Mouse (Mus musculus): ENCODE measurements around the gene Fbxo17.

Gene Fbxo17

DNA sequence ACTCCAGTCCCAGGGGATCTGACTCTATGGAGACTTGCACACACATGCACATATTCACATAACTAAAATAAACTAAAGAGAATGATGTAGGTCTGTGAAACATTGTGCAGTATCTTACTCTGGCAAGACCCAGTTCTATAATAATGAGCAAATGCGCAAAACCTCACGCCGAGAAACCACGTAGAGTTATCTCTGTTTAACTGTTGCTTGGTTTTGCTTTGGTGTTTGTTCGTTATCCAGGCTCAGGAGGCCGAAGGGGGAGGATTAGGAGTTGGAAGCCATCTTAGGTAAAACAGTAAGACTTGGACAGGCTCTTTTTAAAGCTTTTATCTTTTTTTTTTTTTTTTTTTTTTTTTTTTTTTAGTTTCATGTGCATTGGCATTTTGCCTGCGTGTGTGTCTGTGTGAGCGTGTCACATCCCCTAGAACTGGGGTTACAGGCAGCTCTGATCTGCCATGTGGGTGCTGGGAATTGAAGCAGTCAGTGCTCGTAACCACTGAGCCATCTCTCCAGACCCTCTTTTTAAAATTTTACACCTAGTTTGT is 52.9 kb downstream of the Fbxo17 start:
- no peak for DNase-seq

DNA sequence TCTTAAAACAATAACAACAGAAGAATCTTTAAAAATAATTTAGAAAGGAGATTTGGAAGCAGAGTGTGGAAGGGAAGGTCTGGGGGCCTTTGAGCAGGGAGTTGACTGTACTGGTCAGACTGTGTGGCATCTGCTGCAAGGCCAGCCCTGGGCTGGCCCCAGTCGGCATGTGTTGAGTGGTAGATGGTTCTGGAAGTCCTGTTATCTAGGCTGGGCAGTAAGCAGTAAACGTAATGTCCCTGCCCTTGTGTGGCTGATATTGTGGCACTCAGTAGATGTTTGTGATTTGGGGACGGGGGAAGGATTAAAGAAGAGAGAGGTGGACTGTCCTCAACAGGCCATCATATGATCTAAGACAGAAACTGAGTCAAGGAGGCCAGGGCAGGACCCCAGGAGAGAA is 53.7 kb downstream of the Fbxo17 start:
- DNase-seq = no peak

DNA sequence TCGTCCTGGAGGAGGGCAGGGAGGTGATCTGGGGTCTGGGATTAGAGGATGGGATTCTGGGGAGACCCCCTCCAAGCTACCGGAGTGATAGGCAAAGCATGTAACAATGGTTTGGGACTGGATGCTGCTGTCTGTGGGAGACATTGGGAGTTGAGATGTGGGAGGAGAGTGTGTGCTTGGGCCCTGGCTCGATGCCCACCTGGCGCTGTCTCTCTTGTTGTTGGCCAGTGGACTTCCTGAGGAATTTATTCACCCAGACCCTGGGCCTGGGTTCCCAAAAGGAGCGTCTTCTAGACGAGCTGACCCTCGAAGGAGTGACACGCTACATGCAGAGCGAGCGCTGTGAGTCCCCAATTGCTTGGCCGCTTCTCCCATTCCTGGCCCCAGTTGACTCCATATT is 55.3 kb downstream of the Fbxo17 start:
- DNase-seq = no peak

DNA sequence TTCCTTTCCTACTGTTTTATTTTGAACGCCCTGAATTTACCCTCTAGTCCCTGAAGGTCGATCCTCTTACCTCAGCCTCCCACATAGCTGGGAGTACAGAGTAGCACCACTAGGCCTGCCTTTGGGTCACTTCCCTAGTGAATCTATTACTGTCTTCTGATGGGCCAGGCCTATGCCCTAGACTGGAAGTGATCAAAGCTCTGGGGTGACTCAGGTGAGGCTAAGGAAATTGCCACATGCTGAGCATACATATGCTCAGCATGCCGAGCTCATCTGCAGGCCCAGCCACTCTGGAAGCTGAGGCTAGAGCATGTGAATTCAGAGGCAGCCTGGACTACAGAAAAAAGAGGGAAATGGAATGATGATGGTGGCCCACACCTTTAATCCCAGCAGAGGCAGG is 56.6 kb downstream of the Fbxo17 start:
- DNase-seq = no peak

DNA sequence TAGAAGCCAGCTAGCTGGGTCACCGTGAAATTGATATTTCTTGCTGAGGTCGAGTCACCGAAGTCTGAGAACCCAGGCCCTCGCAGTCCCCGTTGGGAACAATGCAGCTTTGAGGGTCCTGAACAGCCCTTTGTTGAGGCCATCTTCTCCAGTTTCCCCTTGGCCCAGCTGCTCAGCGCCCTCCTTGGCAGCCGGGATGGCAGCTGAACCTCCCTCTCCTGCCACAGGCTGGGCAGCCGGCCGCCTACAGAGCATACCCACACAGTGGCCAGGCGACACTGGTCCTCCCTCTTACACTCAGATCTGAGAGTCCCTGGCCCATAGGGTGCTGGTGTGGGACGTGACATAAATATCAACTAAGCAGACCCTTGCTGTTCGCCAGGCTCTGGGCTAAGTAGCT is 57.6 kb downstream of the Fbxo17 start:
- no peak for DNase-seq

DNA sequence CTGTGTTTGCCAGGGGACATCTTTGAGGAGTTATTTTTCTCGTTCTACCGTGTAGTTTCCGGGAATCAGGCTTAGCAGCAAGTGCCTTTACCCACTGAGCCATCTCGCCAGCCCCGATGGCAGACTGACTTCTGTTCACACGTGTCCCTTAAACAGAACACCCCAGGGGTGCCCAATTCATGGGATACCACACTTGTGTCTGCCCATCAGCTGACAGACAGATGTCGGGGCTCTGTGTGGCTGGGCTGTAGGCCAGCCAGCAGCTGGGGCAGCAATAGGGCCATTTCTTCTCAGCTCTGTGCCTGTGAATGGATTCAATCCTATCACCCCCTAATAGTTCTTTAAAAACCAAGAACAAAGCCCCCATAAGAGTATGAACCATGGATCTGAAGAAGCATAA is 58.5 kb downstream of the Fbxo17 start:
- no peak for DNase-seq

DNA sequence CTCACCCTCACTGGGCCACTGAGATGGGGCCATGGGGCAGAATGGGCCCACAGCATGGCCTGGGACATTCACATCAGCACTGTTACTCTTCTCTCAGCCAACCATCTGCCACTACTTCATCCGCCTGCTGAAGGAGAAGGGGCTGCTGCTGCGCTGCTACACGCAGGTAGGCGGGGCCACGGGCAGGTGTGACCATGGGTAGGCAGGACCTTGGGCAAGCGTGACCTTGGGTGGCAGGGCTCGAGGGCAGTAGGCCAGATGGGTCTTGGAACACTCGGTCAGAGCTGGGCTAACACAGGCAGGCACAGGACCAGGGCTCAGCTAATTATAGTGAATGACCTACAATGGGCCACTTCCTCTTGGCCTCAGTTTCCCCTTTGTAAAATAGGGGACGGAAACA is 62.2 kb downstream of the Fbxo17 start:
- DNase-seq = no peak

DNA sequence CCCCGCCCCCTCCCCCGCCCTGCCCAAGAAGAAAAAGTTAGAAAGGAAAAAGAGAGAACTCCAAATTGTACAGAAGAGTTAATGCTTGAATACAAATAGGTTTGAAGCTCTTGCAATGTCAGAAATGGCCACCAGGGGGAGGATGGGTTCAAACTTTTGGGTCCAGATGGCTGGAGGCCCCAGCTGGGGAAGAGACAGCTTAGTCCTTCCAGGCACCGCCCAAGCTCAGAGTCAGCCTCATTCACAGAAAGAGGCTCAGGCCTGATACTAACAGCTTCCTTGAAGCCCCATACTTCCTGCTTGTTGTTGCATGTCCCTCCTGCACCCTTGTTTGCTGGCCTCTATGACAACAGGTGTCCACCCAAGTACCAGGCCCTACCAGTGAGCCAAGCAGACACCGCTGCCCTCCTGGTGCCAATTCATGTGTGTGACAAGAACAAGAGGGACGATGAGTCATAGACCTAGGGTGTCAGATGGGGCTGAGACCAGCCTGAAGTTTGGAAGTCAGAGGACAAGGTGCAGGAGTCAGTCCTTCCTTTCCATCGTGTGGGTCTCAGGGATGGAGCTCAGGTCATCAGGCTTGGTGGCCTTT is 63.6 kb downstream of the Fbxo17 start:
- DNase-seq = peak; percentile 88

GRCm38 (mm10) chr7:28780857-28781256 is 64.3 kb downstream of the Fbxo17 start:
- DNase-seq = no peak

DNA sequence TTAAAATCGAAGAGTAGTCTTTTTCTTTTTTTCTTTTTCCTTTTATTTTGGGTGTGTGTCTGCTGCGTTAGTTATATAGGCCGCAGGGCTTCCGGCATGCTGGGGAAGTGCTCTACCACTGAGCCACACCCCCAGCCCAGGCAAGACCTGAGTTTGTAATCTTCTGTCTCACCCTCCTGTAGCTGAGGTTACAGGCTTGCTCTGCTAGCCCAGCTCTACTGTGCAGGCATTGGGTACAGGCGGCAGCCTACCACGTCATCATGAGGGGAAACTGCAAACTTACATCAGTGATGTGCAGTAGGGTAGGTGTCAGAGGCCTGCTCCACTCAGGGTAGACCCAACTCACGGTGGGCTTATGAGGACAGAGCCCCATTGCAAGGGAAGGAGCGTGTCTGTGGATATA is 64.7 kb downstream of the Fbxo17 start:
- DNase-seq = no peak

DNA sequence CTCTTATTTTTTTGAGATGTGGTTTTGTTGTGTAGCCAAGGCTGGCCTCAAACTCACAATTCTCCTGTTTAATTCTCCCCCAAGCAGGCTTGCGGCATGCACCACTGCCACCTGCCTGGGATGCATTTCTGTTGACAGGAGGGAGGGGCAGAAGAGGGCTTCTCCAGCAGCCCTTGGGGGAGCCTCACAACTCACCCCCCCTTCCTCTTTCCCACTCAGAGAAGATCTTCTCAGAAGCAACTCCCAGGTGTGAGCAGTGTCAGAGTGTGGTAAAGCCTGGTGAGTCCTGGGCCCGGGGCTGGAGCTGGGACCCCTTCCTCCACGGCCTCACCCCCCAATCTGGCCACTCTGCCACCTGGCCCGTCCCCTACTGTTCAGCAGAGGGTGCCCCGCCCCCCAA is 68.6 kb downstream of the Fbxo17 start:
- no peak for DNase-seq

All from kidney, postnatal 14 days (tissue).